Mouse (Mus musculus): ENCODE measurements around the gene Efcab8. TPM values are rescaled to one million over a fixed set of nuclear protein-coding genes. Genes with fewer than 3 reads are reported as not detected.
A peak's percentile ranks its signal among the peaks of the same experiment; 100 is the strongest.
"Not testable (repeated sequence)": the region's sequence is repeated elsewhere in the genome, so short reads cannot be mapped to it uniquely, and the experiment has no call there.

Gene Efcab8
- total RNA-seq, 1 experiment = 1.2 TPM

GRCm38 (mm10) chr2:153784668-153785067, 4.9 kb downstream of the Efcab8 start:
- no peaks in the 10 kb centered on the region for H3K9me3 ChIP-seq (ENCODE audit: control insufficient read depth, insufficient read depth, low read depth, low read length)
- TF ChIP-seq ZNF384 (IDR thresholded peaks at IDR 0.05; ENCODE audit: low read depth, low read length) (no peak), ZC3H11A (IDR thresholded peaks at IDR 0.05; ENCODE audit: borderline replicate concordance, low read depth, low read length) (no peak), CHD2 (IDR thresholded peaks at IDR 0.05; ENCODE audit: low read depth, low read length) (no peak), HCFC1 (IDR thresholded peaks at IDR 0.05; ENCODE audit: borderline replicate concordance, insufficient read depth, low read length) (no peak), MAFK (IDR thresholded peaks at IDR 0.05; ENCODE audit: insufficient read depth, low read depth, low read length) (no peak)
- no peak overlapping the region for H3K9ac ChIP-seq (ENCODE audit: insufficient read depth, low read depth, low read length, poor library complexity, severe bottlenecking)
- no peak overlapping the region for H3K27ac ChIP-seq (ENCODE audit: insufficient read depth, low read depth, low read length, poor library complexity, severe bottlenecking)
- H3K36me3 ChIP-seq (ENCODE audit: control insufficient read depth, insufficient read depth, low read length, poor library complexity, severe bottlenecking) = no peaks in the 10 kb centered on the region
- no peak overlapping the region for H3K4me3 ChIP-seq (ENCODE audit: insufficient read depth in 1 of 2, low read depth in 1 of 2, low read length in 2 of 2, poor library complexity in 1 of 2, severe bottlenecking in 1 of 2)
- no peak for DNase-seq (ENCODE audit: low read depth, low spot score)
- in situ Hi-C loops (cut with MboI; ENCODE audit: low sequenced_read_pairs in 2 of 2, unreplicated experiment in 2 of 2) = no loop called here
- H3K4me1 ChIP-seq (ENCODE audit: control insufficient read depth in 2 of 2, insufficient read depth in 2 of 2, low read length in 2 of 2, poor library complexity in 1 of 2) = peaks cover 0 to 1% of the 10 kb centered on the region in 2 experiments; a peak in 1 of 4 replicates

GRCm38 (mm10) chr2:153793366-153793765, 13.6 kb downstream of the Efcab8 start:
- TF ChIP-seq HCFC1 (IDR thresholded peaks at IDR 0.05; ENCODE audit: borderline replicate concordance, insufficient read depth, low read length) (no peak), MAFK (IDR thresholded peaks at IDR 0.05; ENCODE audit: insufficient read depth, low read depth, low read length) (no peak), ZNF384 (IDR thresholded peaks at IDR 0.05; ENCODE audit: low read depth, low read length) (no peak), ZC3H11A (IDR thresholded peaks at IDR 0.05; ENCODE audit: borderline replicate concordance, low read depth, low read length) (no peak), CHD2 (IDR thresholded peaks at IDR 0.05; ENCODE audit: low read depth, low read length) (no peak)
- Histone ChIP-seq H3K36me3 (ENCODE audit: control insufficient read depth, insufficient read depth, low read length, poor library complexity, severe bottlenecking) (no peaks in the 10 kb centered on the region), H3K9ac (ENCODE audit: insufficient read depth, low read depth, low read length, poor library complexity, severe bottlenecking) (no peak overlapping the region), H3K4me3 (ENCODE audit: insufficient read depth in 1 of 2, low read depth in 1 of 2, low read length in 2 of 2, poor library complexity in 1 of 2, severe bottlenecking in 1 of 2) (no peak overlapping the region), H3K9me3 (ENCODE audit: control insufficient read depth, insufficient read depth, low read depth, low read length) (no peaks in the 10 kb centered on the region), H3K27ac (ENCODE audit: insufficient read depth, low read depth, low read length, poor library complexity, severe bottlenecking) (no peak overlapping the region), H3K4me1 (ENCODE audit: control insufficient read depth in 2 of 2, insufficient read depth in 2 of 2, low read length in 2 of 2, poor library complexity in 1 of 2) (peaks cover 0 to 2% of the 10 kb centered on the region in 2 experiments; a peak in 1 of 4 replicates)
- in situ Hi-C loops (cut with MboI; ENCODE audit: low sequenced_read_pairs in 2 of 2, unreplicated experiment in 2 of 2) = no loop called here
- DNase-seq (ENCODE audit: low read depth, low spot score) = no peak

GRCm38 (mm10) chr2:153795090-153795489, 15.4 kb downstream of the Efcab8 start:
- no peaks in the 10 kb centered on the region for H3K36me3 ChIP-seq (ENCODE audit: control insufficient read depth, insufficient read depth, low read length, poor library complexity, severe bottlenecking)
- in situ Hi-C loops (cut with MboI; ENCODE audit: low sequenced_read_pairs in 2 of 2, unreplicated experiment in 2 of 2) = no loop called here
- H3K9ac ChIP-seq (ENCODE audit: insufficient read depth, low read depth, low read length, poor library complexity, severe bottlenecking) = no peak overlapping the region
- DNase-seq (ENCODE audit: low read depth, low spot score) = peak; percentile 19
- no peak overlapping the region for H3K4me3 ChIP-seq (ENCODE audit: insufficient read depth in 1 of 2, low read depth in 1 of 2, low read length in 2 of 2, poor library complexity in 1 of 2, severe bottlenecking in 1 of 2)
- no peak overlapping the region for H3K27ac ChIP-seq (ENCODE audit: insufficient read depth, low read depth, low read length, poor library complexity, severe bottlenecking)
- no peak for TF ChIP-seq CHD2 (IDR thresholded peaks at IDR 0.05; ENCODE audit: low read depth, low read length)
- 0 out of 2 replicates have a peak, but pooled peaks have one; percentile 20 for TF ChIP-seq ZNF384 (IDR thresholded peaks at IDR 0.05; ENCODE audit: low read depth, low read length)
- no peaks in the 10 kb centered on the region for H3K9me3 ChIP-seq (ENCODE audit: control insufficient read depth, insufficient read depth, low read depth, low read length)
- H3K4me1 ChIP-seq (ENCODE audit: control insufficient read depth in 2 of 2, insufficient read depth in 2 of 2, low read length in 2 of 2, poor library complexity in 1 of 2) = peaks cover 0 to 2% of the 10 kb centered on the region in 2 experiments; a peak in 1 of 4 replicates

GRCm38 (mm10) chr2:153807464-153807863, 27.7 kb downstream of the Efcab8 start:
- in situ Hi-C loops (cut with MboI; ENCODE audit: low sequenced_read_pairs in 2 of 2, unreplicated experiment in 2 of 2) = not testable (repeated sequence)

GRCm38 (mm10) chr2:153808146-153808545, 28.4 kb downstream of the Efcab8 start:
- Histone ChIP-seq H3K9me3 (ENCODE audit: control insufficient read depth, insufficient read depth, low read depth, low read length) (no peaks in the 10 kb centered on the region), H3K4me1 (ENCODE audit: control insufficient read depth in 2 of 2, insufficient read depth in 2 of 2, low read length in 2 of 2, poor library complexity in 1 of 2) (no peaks in the 10 kb centered on the region), H3K4me3 (ENCODE audit: insufficient read depth in 1 of 2, low read depth in 1 of 2, low read length in 2 of 2, poor library complexity in 1 of 2, severe bottlenecking in 1 of 2) (no peak overlapping the region), H3K36me3 (ENCODE audit: control insufficient read depth, insufficient read depth, low read length, poor library complexity, severe bottlenecking) (no peaks in the 10 kb centered on the region), H3K27ac (ENCODE audit: insufficient read depth, low read depth, low read length, poor library complexity, severe bottlenecking) (no peak overlapping the region), H3K9ac (ENCODE audit: insufficient read depth, low read depth, low read length, poor library complexity, severe bottlenecking) (no peak overlapping the region)
- TF ChIP-seq ZC3H11A (IDR thresholded peaks at IDR 0.05; ENCODE audit: borderline replicate concordance, low read depth, low read length) = no peak
- no peak for TF ChIP-seq ZNF384 (IDR thresholded peaks at IDR 0.05; ENCODE audit: low read depth, low read length)
- TF ChIP-seq HCFC1 (IDR thresholded peaks at IDR 0.05; ENCODE audit: borderline replicate concordance, insufficient read depth, low read length) = no peak
- TF ChIP-seq CHD2 (IDR thresholded peaks at IDR 0.05; ENCODE audit: low read depth, low read length) = no peak
- no peak for TF ChIP-seq MAFK (IDR thresholded peaks at IDR 0.05; ENCODE audit: insufficient read depth, low read depth, low read length)
- in situ Hi-C loops (cut with MboI; ENCODE audit: low sequenced_read_pairs in 2 of 2, unreplicated experiment in 2 of 2) = no loop called here
- no peak for DNase-seq (ENCODE audit: low read depth, low spot score)

More at GRCm38 (mm10) chr2:153807464-153807863, 27.7 kb downstream of the Efcab8 start:
- not testable (repeated sequence) for H3K9ac ChIP-seq (ENCODE audit: insufficient read depth, low read depth, low read length, poor library complexity, severe bottlenecking); H3K9me3 ChIP-seq (ENCODE audit: control insufficient read depth, insufficient read depth, low read depth, low read length); H3K4me1 ChIP-seq (ENCODE audit: control insufficient read depth in 2 of 2, insufficient read depth in 2 of 2, low read length in 2 of 2, poor library complexity in 1 of 2); H3K36me3 ChIP-seq (ENCODE audit: control insufficient read depth, insufficient read depth, low read length, poor library complexity, severe bottlenecking); H3K4me3 ChIP-seq (ENCODE audit: insufficient read depth in 1 of 2, low read depth in 1 of 2, low read length in 2 of 2, poor library complexity in 1 of 2, severe bottlenecking in 1 of 2); H3K27ac ChIP-seq (ENCODE audit: insufficient read depth, low read depth, low read length, poor library complexity, severe bottlenecking)
- peak; percentile 45 for DNase-seq (ENCODE audit: low read depth, low spot score)
- TF ChIP-seq ZC3H11A (IDR thresholded peaks at IDR 0.05; ENCODE audit: borderline replicate concordance, low read depth, low read length) = peak; percentile 24; the same call in 1 of the 2 replicates

Data from ES-E14 (cell line).